ENCODE assay signal across 21 mouse cellular contexts in genomic region chr14:55016876-55017275, GRCm38 (mm10). TPM values are rescaled to one million over a fixed set of nuclear protein-coding genes. Genes with fewer than 3 reads are reported as not detected.
"Had no signal": no experiment of that assay in that cellular context is flagged by ENCODE, and none has a peak within 500 bp of the region (broad histone marks: within the 10 kb centered on the region; RNA-seq: fewer than 3 reads in every experiment).

No protein-coding gene starts in this region.

- DNase-seq: kidney, adult 8-10 months; kidney, postnatal 25 days; lung, postnatal 14 days; right cerebral cortex, postnatal 14 days; thymus, postnatal 36 days had no signal

- H3K9me3 ChIP-seq: lung, embryonic 15.5 days; megakaryocyte, embryonic 14.5 days; midbrain, embryonic 12.5 days had no signal

- H3K9ac ChIP-seq: lung, embryonic 15.5 days; midbrain, embryonic 12.5 days had no signal

- H3K27ac ChIP-seq: left cerebral cortex, adult 2 months; lung, embryonic 15.5 days; macrophage; midbrain, embryonic 12.5 days had no signal

- H3K4me3 ChIP-seq: left cerebral cortex, adult 2 months; megakaryocyte, embryonic 14.5 days had no signal

- ATAC-seq: intestine, postnatal 0 days had no signal

- H3K27me3 ChIP-seq: lung, embryonic 15.5 days; megakaryocyte, embryonic 14.5 days; midbrain, embryonic 12.5 days had no signal

RNA-seq across cellular contexts. Expression of gene Myh7, which starts 22.4 kb away (rescaled TPM):
- polyA plus RNA-seq: macrophage; spleen, adult 2 months had no signal

RNA-seq across cellular contexts. Expression of gene Gm17428, which starts 40.1 kb away (rescaled TPM):
- total RNA-seq: layer of hippocampus, postnatal 25 days; left cerebral cortex, adult 2 months; left cerebral cortex, postnatal 14 days; midbrain, postnatal 0 days had no signal
- polyA plus RNA-seq: intestine, postnatal 0 days; kidney, embryonic 16.5 days; limb, embryonic 11.5 days; liver, embryonic 16.5 days; lung, embryonic 15.5 days; macrophage; midbrain, embryonic 12.5 days; midbrain, postnatal 0 days; neural tube, embryonic 14.5 days; spleen, adult 2 months; stomach, embryonic 16.5 days; thymus, postnatal 0 days had no signal

RNA-seq across cellular contexts. Expression of gene Myh6, which starts 50.1 kb away (rescaled TPM):
- polyA plus RNA-seq: macrophage had no signal
